Mouse (Mus musculus): Measurements from ENCODE around the gene Anapc2. TPM values are rescaled to one million over a fixed set of nuclear protein-coding genes. Genes with fewer than 3 reads are reported as not detected.
A peak's percentile ranks its signal among the peaks of the same experiment; 100 is the strongest.

Gene Anapc2
- polyA plus RNA-seq, 1 experiment from 2014 or later = 114 TPM

DNA sequence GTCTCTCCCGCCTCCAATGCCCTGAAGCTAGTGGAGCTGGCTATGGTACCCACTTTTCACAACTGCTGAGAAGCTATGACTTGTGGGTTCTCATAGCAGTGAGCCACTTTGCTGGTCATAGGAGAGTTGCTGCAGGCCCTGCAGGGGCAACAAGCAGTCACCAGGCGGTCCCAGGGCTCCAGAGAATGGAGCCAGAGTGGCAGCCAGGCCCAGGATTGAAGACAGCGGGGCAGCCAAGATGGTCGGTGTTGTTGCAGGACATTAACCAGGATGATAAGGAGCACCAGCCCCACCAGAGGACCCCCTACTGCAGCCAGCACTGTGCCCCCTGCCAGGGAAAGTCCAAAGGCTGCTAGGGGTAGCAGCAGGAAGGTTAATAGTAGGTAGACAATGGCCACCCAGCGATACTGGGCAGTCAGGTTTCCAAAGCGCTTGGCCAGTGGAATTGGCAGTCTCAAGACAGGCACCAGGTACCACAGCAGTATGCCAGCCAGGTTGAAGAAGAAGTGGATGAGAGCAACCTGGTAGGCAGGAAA lies 43.2 kb upstream of the Anapc2 start:
- DNase-seq (ENCODE audit: low spot score) = no peak
- ATAC-seq (ENCODE audit: low FRiP score) = no peak
- Histone ChIP-seq H3K4me1 (replicated peaks; ENCODE audit: control insufficient read depth, insufficient read depth, low read length) (peaks cover 10% of the 10 kb centered on the region), H3K27me3 (ENCODE audit: control insufficient read depth, insufficient read depth, low read length) (no peaks in the 10 kb centered on the region), H3K9me3 (ENCODE audit: control insufficient read depth, low read length) (no peaks in the 10 kb centered on the region), H3K36me3 (replicated peaks; ENCODE audit: control insufficient read depth, insufficient read depth) (no peaks in the 10 kb centered on the region), H3K4me2 (replicated peaks) (peak overlapping the region; percentile 36; the same call in 1 of the 2 replicates), H3K27ac (no peak overlapping the region), H3K4me3 (replicated peaks; ENCODE audit: low read length) (no peak overlapping the region), H3K9ac (no peak overlapping the region)
- 72% methylated on average over 6 of the region's 6 CpGs for WGBS

- WGBS = 83% methylated on average over 5 of the region's 5 CpGs
- H3K9ac ChIP-seq = no peak overlapping the region
- no peaks in the 10 kb centered on the region for H3K36me3 ChIP-seq (replicated peaks; ENCODE audit: control insufficient read depth, insufficient read depth)
- ATAC-seq (ENCODE audit: low FRiP score) (no peak), DNase-seq (ENCODE audit: low spot score) (no peak)
- H3K9me3 ChIP-seq (ENCODE audit: control insufficient read depth, low read length) = no peaks in the 10 kb centered on the region
- H3K4me1 ChIP-seq (replicated peaks; ENCODE audit: control insufficient read depth, insufficient read depth, low read length) = peaks cover 10% of the 10 kb centered on the region
- H3K4me3 ChIP-seq (replicated peaks; ENCODE audit: low read length) = no peak overlapping the region
- no peaks in the 10 kb centered on the region for H3K27me3 ChIP-seq (ENCODE audit: control insufficient read depth, insufficient read depth, low read length)
- no peak overlapping the region for H3K27ac ChIP-seq
- H3K4me2 ChIP-seq (replicated peaks) = no peak overlapping the region
Observed at GRCm38 (mm10) chr2:25229582-25229981, 42.7 kb upstream of the Anapc2 start.

GRCm38 (mm10) chr2:25230581-25230980 lies 41.7 kb upstream of the Anapc2 start:
- H3K9ac ChIP-seq = no peak overlapping the region
- H3K27ac ChIP-seq = no peak overlapping the region
- H3K4me1 ChIP-seq (replicated peaks; ENCODE audit: control insufficient read depth, insufficient read depth, low read length) = peaks cover 7% of the 10 kb centered on the region
- H3K27me3 ChIP-seq (ENCODE audit: control insufficient read depth, insufficient read depth, low read length) = no peaks in the 10 kb centered on the region
- H3K9me3 ChIP-seq (ENCODE audit: control insufficient read depth, low read length) = no peaks in the 10 kb centered on the region
- ATAC-seq (ENCODE audit: low FRiP score) = no peak
- no peak overlapping the region for H3K4me2 ChIP-seq (replicated peaks)
- H3K36me3 ChIP-seq (replicated peaks; ENCODE audit: control insufficient read depth, insufficient read depth) = no peaks in the 10 kb centered on the region
- H3K4me3 ChIP-seq (replicated peaks; ENCODE audit: low read length) = no peak overlapping the region
- WGBS = 89% methylated on average over 7 of the region's 7 CpGs
- DNase-seq (ENCODE audit: low spot score) = no peak

GRCm38 (mm10) chr2:25231038-25231437 lies 41.2 kb upstream of the Anapc2 start:
- Histone ChIP-seq H3K9me3 (ENCODE audit: control insufficient read depth, low read length) (no peaks in the 10 kb centered on the region), H3K27me3 (ENCODE audit: control insufficient read depth, insufficient read depth, low read length) (no peaks in the 10 kb centered on the region; the same call in 1 of the 2 replicates), H3K36me3 (replicated peaks; ENCODE audit: control insufficient read depth, insufficient read depth) (no peaks in the 10 kb centered on the region), H3K9ac (no peak overlapping the region), H3K4me3 (replicated peaks; ENCODE audit: low read length) (no peak overlapping the region), H3K4me1 (replicated peaks; ENCODE audit: control insufficient read depth, insufficient read depth, low read length) (0 out of 2 replicates have a peak, but pooled peaks cover 3% of the 10 kb centered on the region), H3K4me2 (replicated peaks) (no peak overlapping the region), H3K27ac (no peak overlapping the region)
- no peak for ATAC-seq (ENCODE audit: low FRiP score)
- DNase-seq (ENCODE audit: low spot score) = no peak
- 60% methylated on average over 12 of the region's 12 CpGs for WGBS

- WGBS = 79% methylated on average over 4 of the region's 4 CpGs
- H3K27ac ChIP-seq = no peak overlapping the region
- peaks cover 6% of the 10 kb centered on the region; the same call in 1 of the 2 replicates for H3K27me3 ChIP-seq (ENCODE audit: control insufficient read depth, insufficient read depth, low read length)
- no peaks in the 10 kb centered on the region for H3K9me3 ChIP-seq (ENCODE audit: control insufficient read depth, low read length)
- 0 out of 2 replicates have a peak, but pooled peaks cover 3% of the 10 kb centered on the region for H3K4me1 ChIP-seq (replicated peaks; ENCODE audit: control insufficient read depth, insufficient read depth, low read length)
- ATAC-seq (ENCODE audit: low FRiP score) = no peak
- no peaks in the 10 kb centered on the region for H3K36me3 ChIP-seq (replicated peaks; ENCODE audit: control insufficient read depth, insufficient read depth)
- no peak overlapping the region for H3K9ac ChIP-seq
- no peak for DNase-seq (ENCODE audit: low spot score)
- no peak overlapping the region for H3K4me2 ChIP-seq (replicated peaks)
- H3K4me3 ChIP-seq (replicated peaks; ENCODE audit: low read length) = no peak overlapping the region
Observed at GRCm38 (mm10) chr2:25233421-25233820, 38.9 kb upstream of the Anapc2 start.

GRCm38 (mm10) chr2:25234050-25234449 lies 38.2 kb upstream of the Anapc2 start, which contains the start of gene Slc34a3:
TSS of gene Slc34a3 (minus strand) at chr2:25234364.
- no peaks in the 10 kb centered on the region for H3K9me3 ChIP-seq (ENCODE audit: control insufficient read depth, low read length)
- no peak for ATAC-seq (ENCODE audit: low FRiP score)
- no peak within 1 kb of the TSS for H3K4me2 ChIP-seq (replicated peaks)
- no peak within 1 kb of the TSS for H3K4me3 ChIP-seq (replicated peaks; ENCODE audit: low read length)
- no peak within 1 kb of the TSS for H3K27ac ChIP-seq
- no peak for DNase-seq (ENCODE audit: low spot score)
- 83% methylated on average over 3 of the region's 3 CpGs for WGBS
- peaks cover 6% of the 10 kb centered on the region; the same call in 1 of the 2 replicates for H3K27me3 ChIP-seq (ENCODE audit: control insufficient read depth, insufficient read depth, low read length)
- H3K4me1 ChIP-seq (replicated peaks; ENCODE audit: control insufficient read depth, insufficient read depth, low read length) = 0 out of 2 replicates have a peak, but pooled peaks cover under 1% of the 10 kb centered on the region
- H3K36me3 ChIP-seq (replicated peaks; ENCODE audit: control insufficient read depth, insufficient read depth) = no peaks in the 10 kb centered on the region
- no peak within 1 kb of the TSS for H3K9ac ChIP-seq

- no peak overlapping the region for H3K4me3 ChIP-seq (replicated peaks; ENCODE audit: low read length)
- H3K9ac ChIP-seq = no peak overlapping the region
- no peaks in the 10 kb centered on the region for H3K4me1 ChIP-seq (replicated peaks; ENCODE audit: control insufficient read depth, insufficient read depth, low read length)
- peaks cover 6% of the 10 kb centered on the region; the same call in 1 of the 2 replicates for H3K27me3 ChIP-seq (ENCODE audit: control insufficient read depth, insufficient read depth, low read length)
- no peak for ATAC-seq (ENCODE audit: low FRiP score)
- no peaks in the 10 kb centered on the region for H3K36me3 ChIP-seq (replicated peaks; ENCODE audit: control insufficient read depth, insufficient read depth)
- no peak for DNase-seq (ENCODE audit: low spot score)
- H3K4me2 ChIP-seq (replicated peaks) = no peak overlapping the region
- WGBS = 75% methylated on average over 5 of the region's 5 CpGs
- H3K9me3 ChIP-seq (ENCODE audit: control insufficient read depth, low read length) = no peaks in the 10 kb centered on the region
- H3K27ac ChIP-seq = no peak overlapping the region
Observed at GRCm38 (mm10) chr2:25234551-25235220, 37.6 kb upstream of the Anapc2 start.

- Histone ChIP-seq H3K27me3 (ENCODE audit: control insufficient read depth, insufficient read depth, low read length) (peaks cover 6% of the 10 kb centered on the region; the same call in 1 of the 2 replicates), H3K9me3 (ENCODE audit: control insufficient read depth, low read length) (no peaks in the 10 kb centered on the region), H3K4me1 (replicated peaks; ENCODE audit: control insufficient read depth, insufficient read depth, low read length) (peaks cover 8% of the 10 kb centered on the region), H3K4me2 (replicated peaks) (no peak within 1 kb of the TSS), H3K27ac (no peak within 1 kb of the TSS), H3K9ac (no peak within 1 kb of the TSS), H3K4me3 (replicated peaks; ENCODE audit: low read length) (no peak within 1 kb of the TSS), H3K36me3 (replicated peaks; ENCODE audit: control insufficient read depth, insufficient read depth) (no peaks in the 10 kb centered on the region)
- 49% methylated on average over 8 of the region's 8 CpGs for WGBS
- ATAC-seq (ENCODE audit: low FRiP score) (no peak), DNase-seq (ENCODE audit: low spot score) (no peak)
Observed at GRCm38 (mm10) chr2:25236614-25237013, 35.7 kb upstream of the Anapc2 start, which contains the start of gene Rnf224. TSS of gene Rnf224 (minus strand) at chr2:25236787.

DNA sequence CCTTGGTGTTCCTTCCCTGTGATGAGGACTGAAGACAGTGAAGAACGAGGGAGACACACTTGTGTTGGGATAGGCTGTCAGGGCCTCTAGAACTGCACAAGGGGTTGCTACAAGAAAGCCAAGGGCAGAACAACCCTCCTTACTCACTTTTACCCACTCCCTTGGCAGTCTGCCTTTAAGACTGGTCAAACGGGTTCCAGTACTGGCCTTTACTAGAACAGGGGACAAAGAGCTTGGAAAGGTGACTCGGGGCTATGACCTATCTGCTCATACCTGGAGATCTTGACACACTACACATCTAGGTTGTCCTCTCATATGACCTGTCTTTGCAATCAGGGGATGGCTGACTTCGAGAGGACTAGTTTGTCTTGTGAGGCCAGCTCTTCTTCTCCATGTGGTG lies 34.8 kb upstream of the Anapc2 start:
- 75% methylated on average over 4 of the region's 4 CpGs for WGBS
- no peak overlapping the region for H3K4me2 ChIP-seq (replicated peaks)
- H3K9ac ChIP-seq = no peak overlapping the region
- peaks cover 6% of the 10 kb centered on the region; the same call in 1 of the 2 replicates for H3K27me3 ChIP-seq (ENCODE audit: control insufficient read depth, insufficient read depth, low read length)
- H3K9me3 ChIP-seq (ENCODE audit: control insufficient read depth, low read length) = no peaks in the 10 kb centered on the region
- H3K4me1 ChIP-seq (replicated peaks; ENCODE audit: control insufficient read depth, insufficient read depth, low read length) = peaks cover 16% of the 10 kb centered on the region
- H3K4me3 ChIP-seq (replicated peaks; ENCODE audit: low read length) = no peak overlapping the region
- ATAC-seq (ENCODE audit: low FRiP score) = no peak
- H3K27ac ChIP-seq = no peak overlapping the region
- no peak for DNase-seq (ENCODE audit: low spot score)
- no peaks in the 10 kb centered on the region for H3K36me3 ChIP-seq (replicated peaks; ENCODE audit: control insufficient read depth, insufficient read depth)
